Mouse (Mus musculus) midbrain, embryonic 13.5 days (tissue): ENCODE results near the gene Pawr. TPM values are rescaled to one million over a fixed set of nuclear protein-coding genes. Genes with fewer than 3 reads are reported as not detected.
A peak's percentile ranks its signal among the peaks of the same experiment; 100 is the strongest.

ENCODE experiments used
- ATAC-seq: fragments of 200-750 bp; cut with Nextera tagmentation; 2 replicates; pipeline ENCODE4 v1.8.0; 2017; ENCODE audit warnings: mild to moderate bottlenecking, moderate TSS enrichment, moderate library complexity
- H3K27ac ChIP-seq: fragments of 300-500 bp; sonication (generic); 2 replicates; pipeline ENCODE4 v1.5.1; 2015; ENCODE audit warnings: inconsistent platforms, mild to moderate bottlenecking, moderate library complexity
- H3K27me3 ChIP-seq: fragments of 300-500 bp; sonication (generic); 2 replicates; pipeline ENCODE4 v1.6.1; 2015; ENCODE audit warnings: mild to moderate bottlenecking, inconsistent platforms
- H3K36me3 ChIP-seq: fragments of 300-500 bp; sonication (generic); 2 replicates; pipeline ENCODE4 v1.6.1; 2015; ENCODE audit warnings: mild to moderate bottlenecking, inconsistent platforms
- H3K4me1 ChIP-seq: fragments of 300-500 bp; sonication (generic); replicated peaks from 2 replicates; pipeline ENCODE4 v1.6.1; 2015; ENCODE audit warnings: inconsistent platforms
- H3K4me2 ChIP-seq: fragments of 300-500 bp; sonication (generic); replicated peaks from 2 replicates; pipeline ENCODE4 v1.6.1; 2015; ENCODE audit warnings: moderate library complexity, mild to moderate bottlenecking, inconsistent platforms
- H3K4me3 ChIP-seq: fragments of 300-500 bp; sonication (generic); replicated peaks from 2 replicates; pipeline ENCODE4 v1.5.1; 2015; ENCODE audit warnings: mild to moderate bottlenecking, inconsistent platforms
- H3K9ac ChIP-seq: fragments of 300-500 bp; sonication (generic); replicated peaks from 2 replicates; pipeline ENCODE4 v1.6.1; 2015; ENCODE audit warnings: mild to moderate bottlenecking, inconsistent platforms
- H3K9me3 ChIP-seq: fragments of 300-500 bp; sonication (generic); 2 replicates; pipeline ENCODE4 v1.6.1; 2016; ENCODE audit warnings: mild to moderate bottlenecking, inconsistent platforms
- WGBS: fragments of 180-500 bp; shearing (Covaris S2); methylation state at CpG from one replicate; pipeline ENCODE4 v1.1.7; 2015; 5-methylcytosine and 5-hydroxymethylcytosine counted together
- polyA plus RNA-seq: library from polyadenylated mRNA; unstranded; fragments of >200 nt; fragmentation: Nextera tagmentation; extraction: Ambion mirVana; gene quantifications from 2 replicates; pipeline ENCODE4 v1.2.1, GENCODE M21; 2015

Pawr gene
- polyA plus RNA-seq, 1 experiment from 2014 or later, result 4.0 TPM

DNA sequence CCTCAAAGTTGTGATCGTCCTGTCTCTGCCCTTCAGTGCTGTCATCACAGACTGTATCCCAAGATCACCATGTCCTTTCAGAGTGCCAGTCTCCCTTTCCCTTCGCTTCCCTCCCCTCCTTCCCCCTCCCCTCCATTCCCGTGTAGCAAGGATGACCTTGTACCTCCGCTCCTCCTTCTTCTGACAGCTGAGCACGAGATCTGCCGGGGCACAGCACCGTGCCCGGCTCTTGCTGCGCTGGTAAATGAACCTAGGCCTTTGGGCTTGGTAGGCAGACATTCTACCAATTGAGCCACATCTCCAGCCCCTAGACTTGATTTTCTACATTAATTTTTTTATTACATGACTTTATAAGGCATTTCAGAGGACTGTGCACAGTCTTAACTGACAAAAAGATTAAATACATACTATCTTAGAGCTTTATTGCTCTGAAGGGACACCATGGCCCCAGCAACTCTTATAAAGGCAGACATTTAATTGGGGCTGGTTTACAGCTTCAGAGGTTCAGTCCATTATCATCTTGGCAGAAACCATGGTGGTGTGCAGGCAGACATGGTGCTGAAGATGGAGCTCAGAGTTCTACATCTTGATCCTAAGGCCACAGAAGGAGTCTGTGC lies 52.3 kb downstream of the Pawr start:
- no peak overlapping the region for H3K27ac ChIP-seq
- no peaks in the 10 kb centered on the region for H3K36me3 ChIP-seq
- H3K9me3 ChIP-seq, result no peaks in the 10 kb centered on the region
- no peaks in the 10 kb centered on the region for H3K27me3 ChIP-seq
- H3K4me1 ChIP-seq, result peaks cover 11% of the 10 kb centered on the region
- H3K4me2 ChIP-seq, result no peak overlapping the region
- no peak overlapping the region for H3K4me3 ChIP-seq
- ATAC-seq, result no peak
- no peak overlapping the region for H3K9ac ChIP-seq
- WGBS, result 86% methylated on average over 9 of the region's 9 CpGs

DNA sequence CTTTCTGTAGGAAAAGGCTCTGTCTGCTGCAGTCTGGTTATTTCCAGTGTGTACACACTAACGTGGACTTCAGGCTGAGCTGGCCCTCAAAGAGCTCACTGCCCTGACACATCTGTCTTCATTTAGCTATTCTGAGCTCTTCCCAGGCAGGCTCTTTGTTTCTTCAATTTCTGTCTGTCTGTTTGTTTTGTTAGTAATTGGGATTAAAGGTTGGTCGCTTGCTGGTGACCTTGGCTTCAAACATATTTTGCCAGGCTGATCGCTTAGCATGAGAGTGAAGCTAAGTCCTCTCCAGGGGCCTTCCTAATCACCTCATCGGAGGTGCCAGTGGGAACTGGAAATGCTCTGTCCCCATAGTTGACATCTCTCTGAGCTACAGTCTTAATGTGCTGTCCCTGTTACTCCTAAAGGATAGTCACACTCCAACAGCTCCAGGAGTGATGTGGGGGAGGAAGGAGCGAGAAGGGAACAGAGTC lies 53.6 kb downstream of the Pawr start:
- ATAC-seq, result no peak; the same call in 1 of the 2 replicates
- Histone ChIP-seq H3K27me3 (no peaks in the 10 kb centered on the region), H3K36me3 (no peaks in the 10 kb centered on the region), H3K4me1 (peaks cover 19% of the 10 kb centered on the region), H3K9me3 (no peaks in the 10 kb centered on the region), H3K4me2 (no peak overlapping the region), H3K9ac (no peak overlapping the region), H3K4me3 (no peak overlapping the region), H3K27ac (0 out of 2 replicates have a peak overlapping the region, but pooled peaks have one; percentile 8)
- WGBS, result 44% methylated on average over 5 of the region's 5 CpGs

DNA sequence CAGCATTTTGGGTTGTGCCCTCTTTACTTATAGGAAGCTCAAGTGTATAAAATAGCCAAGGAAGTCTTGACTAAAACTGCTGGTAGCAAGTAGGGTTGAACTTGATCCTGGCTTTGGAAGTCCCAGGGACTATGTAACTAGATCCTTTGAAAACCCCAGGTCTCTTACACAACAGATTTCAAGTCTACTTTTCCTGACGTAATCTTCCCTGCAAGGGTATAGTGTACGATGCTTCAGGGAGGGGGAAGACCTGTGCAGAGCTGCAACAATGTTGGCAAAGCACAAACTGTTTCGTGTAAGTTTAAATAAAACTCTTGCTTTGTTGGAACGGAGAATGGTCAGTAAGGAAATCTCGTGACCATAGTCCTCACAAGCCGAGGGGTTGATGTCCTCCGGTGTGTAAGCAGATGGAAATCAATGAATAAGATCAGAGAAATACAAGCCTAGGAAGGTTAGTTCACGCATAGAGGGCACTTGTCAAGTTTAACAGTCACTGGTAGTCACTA lies 56.5 kb downstream of the Pawr start:
- no peak overlapping the region for H3K27ac ChIP-seq
- ATAC-seq, result no peak

DNA sequence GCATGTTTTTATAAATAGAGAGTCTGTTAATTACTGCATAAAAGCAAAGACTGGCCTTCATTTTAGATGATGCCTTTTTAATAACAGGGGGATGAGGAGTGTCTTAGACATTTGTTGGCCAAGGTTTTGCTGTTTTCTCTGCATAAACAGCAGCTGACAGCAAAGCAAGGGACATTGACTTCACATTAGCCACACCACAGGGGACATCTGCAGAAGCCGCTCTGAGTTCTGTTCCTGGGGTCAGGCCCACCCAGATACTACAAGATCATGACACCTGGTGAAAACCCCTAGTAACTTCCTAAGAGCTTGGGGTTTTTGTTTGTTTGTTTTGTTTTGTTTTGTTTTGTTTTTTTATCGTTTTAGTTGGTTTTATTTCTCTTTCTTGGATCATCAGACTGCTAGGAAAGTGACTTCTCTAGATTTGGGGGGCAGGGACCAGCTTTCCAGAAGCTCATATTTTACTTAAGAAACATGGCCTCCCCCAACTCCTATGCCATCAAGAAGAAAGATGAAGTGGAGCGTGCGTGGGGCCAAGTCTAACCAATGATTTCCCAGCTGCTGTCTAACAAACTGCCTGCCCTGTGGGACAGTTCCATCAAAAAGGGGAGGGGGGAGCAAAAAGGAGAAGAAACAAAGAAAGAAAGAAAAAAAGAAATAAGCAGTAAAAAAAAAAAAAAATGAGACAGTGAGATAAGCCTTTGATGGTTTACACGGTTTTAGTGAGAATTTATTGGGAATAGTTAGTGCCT lies 57.4 kb downstream of the Pawr start:
- Histone ChIP-seq H3K9me3 (no peaks in the 10 kb centered on the region), H3K36me3 (no peaks in the 10 kb centered on the region), H3K4me1 (peaks cover 19% of the 10 kb centered on the region), H3K9ac (no peak overlapping the region), H3K27me3 (no peaks in the 10 kb centered on the region), H3K4me2 (no peak overlapping the region), H3K27ac (no peak overlapping the region), H3K4me3 (no peak overlapping the region)
- ATAC-seq, result no peak
- 36% methylated on average over 5 of the region's 5 CpGs for WGBS

More for the DNA sequence above, 56.5 kb downstream of the Pawr start:
- WGBS, result 75% methylated on average over 8 of the region's 8 CpGs
- H3K4me3 ChIP-seq, result no peak overlapping the region
- H3K4me2 ChIP-seq, result no peak overlapping the region
- H3K27me3 ChIP-seq, result no peaks in the 10 kb centered on the region
- H3K9me3 ChIP-seq, result no peaks in the 10 kb centered on the region
- peaks cover 19% of the 10 kb centered on the region for H3K4me1 ChIP-seq
- H3K9ac ChIP-seq, result no peak overlapping the region
- H3K36me3 ChIP-seq, result no peaks in the 10 kb centered on the region

DNA sequence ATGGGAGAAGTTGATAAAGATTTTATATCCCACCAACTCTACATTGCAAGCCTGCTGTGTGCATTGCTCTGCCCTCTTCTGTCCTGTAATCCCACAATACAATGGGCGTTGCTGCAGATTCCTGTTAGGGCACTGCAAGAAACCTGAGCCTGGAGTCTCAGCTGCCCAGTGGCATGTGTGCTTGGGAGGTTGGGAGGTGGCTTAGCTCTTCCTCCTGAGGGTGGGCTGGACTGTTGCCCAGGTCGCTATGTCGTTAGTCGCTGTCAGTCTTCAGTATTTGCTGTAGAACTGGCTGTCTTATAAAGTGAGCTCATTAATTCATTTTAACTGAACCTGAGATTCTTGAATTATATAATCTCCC lies 58.0 kb downstream of the Pawr start:
- Histone ChIP-seq H3K9me3 (no peaks in the 10 kb centered on the region), H3K27me3 (no peaks in the 10 kb centered on the region), H3K4me3 (no peak overlapping the region), H3K4me1 (peaks cover 19% of the 10 kb centered on the region), H3K36me3 (no peaks in the 10 kb centered on the region), H3K27ac (no peak overlapping the region), H3K4me2 (no peak overlapping the region), H3K9ac (no peak overlapping the region)
- 15% methylated on average over 4 of the region's 4 CpGs for WGBS
- peak; percentile 63; the same call in 1 of the 2 replicates for ATAC-seq

DNA sequence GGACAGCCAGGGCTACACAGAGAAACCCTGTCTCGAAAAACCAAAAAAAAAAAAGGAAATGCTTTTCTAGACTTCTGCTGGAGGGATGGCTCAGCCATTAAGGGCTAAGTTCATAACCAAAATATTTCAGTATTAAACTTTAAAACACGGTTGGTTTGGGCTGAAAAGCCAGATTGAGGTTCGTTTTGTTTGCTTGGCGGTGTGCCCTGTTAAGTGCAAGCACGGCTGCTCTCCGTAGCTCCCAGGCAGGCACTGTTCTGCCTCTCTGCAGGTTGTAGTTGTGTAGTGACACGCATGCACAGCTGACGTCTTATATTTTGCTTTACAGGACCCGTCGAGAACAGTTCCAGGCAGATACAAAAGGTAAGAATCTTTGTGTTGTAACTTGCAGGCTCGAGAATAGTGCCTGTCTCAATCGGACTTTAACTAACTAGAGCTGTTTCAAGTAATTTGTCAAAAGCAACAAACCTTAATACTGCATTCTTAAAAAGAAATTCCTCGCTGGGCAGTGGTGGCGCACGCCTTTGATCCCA lies 59.5 kb downstream of the Pawr start:
- Histone ChIP-seq H3K4me1 (peaks cover 14% of the 10 kb centered on the region), H3K27me3 (no peaks in the 10 kb centered on the region), H3K4me3 (no peak overlapping the region), H3K9me3 (no peaks in the 10 kb centered on the region), H3K27ac (no peak overlapping the region), H3K4me2 (no peak overlapping the region), H3K36me3 (no peaks in the 10 kb centered on the region), H3K9ac (no peak overlapping the region)
- no peak for ATAC-seq
- WGBS, result 92% methylated on average over 15 of the region's 15 CpGs

DNA sequence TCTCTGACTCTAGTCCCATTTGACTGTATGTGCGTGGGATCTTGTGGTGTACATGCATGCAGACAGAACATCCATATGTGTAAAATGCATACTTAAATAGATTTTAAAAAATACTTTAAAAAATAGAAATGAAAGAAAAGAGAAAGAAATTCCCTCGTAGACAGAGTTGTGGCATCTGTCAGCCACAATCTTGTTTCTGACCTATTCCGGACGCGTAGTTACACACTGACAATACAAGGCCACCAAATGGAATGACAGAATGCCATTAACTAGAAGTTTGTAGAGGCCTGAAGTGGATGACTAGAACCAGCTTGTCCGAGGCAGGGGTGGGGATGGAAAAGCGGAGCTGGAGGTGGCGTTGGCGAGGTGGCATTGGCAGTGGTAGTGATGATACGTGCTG lies 60.2 kb downstream of the Pawr start:
- no peak overlapping the region for H3K4me2 ChIP-seq
- H3K9me3 ChIP-seq, result no peaks in the 10 kb centered on the region
- no peak for ATAC-seq
- H3K4me1 ChIP-seq, result peaks cover 14% of the 10 kb centered on the region
- H3K27ac ChIP-seq, result no peak overlapping the region
- no peak overlapping the region for H3K9ac ChIP-seq
- H3K4me3 ChIP-seq, result no peak overlapping the region
- WGBS, result 96% methylated on average over 10 of the region's 10 CpGs
- no peaks in the 10 kb centered on the region for H3K36me3 ChIP-seq
- H3K27me3 ChIP-seq, result no peaks in the 10 kb centered on the region

DNA sequence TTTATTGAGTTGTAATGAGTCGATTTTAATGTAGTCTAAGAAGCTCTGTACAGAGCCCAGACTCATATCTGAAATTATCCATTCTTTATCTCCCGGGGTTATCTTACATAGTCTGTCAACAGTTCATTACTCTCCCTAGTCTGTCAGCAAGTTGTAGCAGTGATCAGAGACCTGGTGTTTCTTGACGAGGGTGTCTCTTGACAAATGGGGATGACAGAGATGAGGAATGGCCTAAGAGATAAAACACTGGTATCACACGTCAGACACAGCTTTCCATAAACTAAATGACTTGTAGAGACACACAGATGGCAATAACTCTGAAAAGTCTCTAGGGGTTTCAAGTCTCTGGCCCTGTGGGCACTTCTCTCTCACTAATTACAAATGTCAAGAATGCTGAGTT lies 62.4 kb downstream of the Pawr start:
- Histone ChIP-seq H3K4me3 (no peak overlapping the region), H3K4me1 (peaks cover 8% of the 10 kb centered on the region), H3K4me2 (no peak overlapping the region), H3K9me3 (no peaks in the 10 kb centered on the region), H3K36me3 (no peaks in the 10 kb centered on the region), H3K27me3 (no peaks in the 10 kb centered on the region), H3K9ac (no peak overlapping the region), H3K27ac (no peak overlapping the region)
- ATAC-seq, result no peak
- 84% methylated on average over 4 of the region's 4 CpGs for WGBS

DNA sequence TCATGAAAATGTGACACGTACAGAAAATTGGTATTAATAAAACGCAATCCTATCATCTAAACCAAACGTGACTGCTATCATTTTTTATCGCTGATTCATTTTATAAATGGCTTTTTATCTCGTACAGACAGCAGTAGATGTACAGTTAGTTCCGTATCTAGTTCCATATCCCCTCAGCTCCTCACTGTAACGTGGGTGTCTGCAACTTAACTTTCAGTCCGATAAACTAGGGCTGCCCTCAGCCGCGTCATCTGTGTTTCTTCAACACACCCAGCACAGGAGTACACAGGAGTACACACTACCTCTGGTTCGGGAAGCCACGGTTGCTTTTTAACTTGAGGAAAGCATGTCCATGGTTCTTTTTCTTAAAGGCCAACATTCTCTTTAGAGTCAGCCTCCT lies 63.3 kb downstream of the Pawr start:
- H3K9me3 ChIP-seq, result no peaks in the 10 kb centered on the region
- no peaks in the 10 kb centered on the region for H3K4me1 ChIP-seq
- no peaks in the 10 kb centered on the region for H3K36me3 ChIP-seq
- no peak for ATAC-seq
- no peaks in the 10 kb centered on the region for H3K27me3 ChIP-seq
- no peak overlapping the region for H3K9ac ChIP-seq
- no peak overlapping the region for H3K27ac ChIP-seq
- 95% methylated on average over 12 of the region's 12 CpGs for WGBS
- no peak overlapping the region for H3K4me2 ChIP-seq
- H3K4me3 ChIP-seq, result no peak overlapping the region

DNA sequence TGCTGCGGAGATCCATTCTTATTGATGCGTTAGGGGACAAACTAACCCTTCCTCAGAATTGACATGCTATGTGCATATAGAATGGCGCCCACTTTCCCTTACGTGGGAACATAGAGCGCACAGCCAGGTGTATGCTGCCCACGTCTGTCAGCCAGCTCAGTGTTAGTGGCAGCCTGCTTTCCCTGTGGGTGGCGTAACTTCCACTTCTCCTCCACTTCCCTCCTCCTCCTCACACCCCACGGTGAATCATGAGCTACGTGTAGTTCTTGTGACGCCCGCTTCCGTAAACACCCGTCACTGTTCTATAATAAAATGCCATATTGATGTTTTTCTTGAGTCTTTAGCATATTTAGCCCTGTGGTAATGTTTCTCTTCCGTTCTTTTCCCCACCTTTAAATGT lies 63.7 kb downstream of the Pawr start:
- Histone ChIP-seq H3K9ac (no peak overlapping the region), H3K4me3 (no peak overlapping the region), H3K4me2 (no peak overlapping the region), H3K9me3 (no peaks in the 10 kb centered on the region), H3K27ac (no peak overlapping the region), H3K27me3 (no peaks in the 10 kb centered on the region), H3K36me3 (no peaks in the 10 kb centered on the region), H3K4me1 (no peaks in the 10 kb centered on the region)
- 94% methylated on average over 14 of the region's 14 CpGs for WGBS
- ATAC-seq, result no peak

DNA sequence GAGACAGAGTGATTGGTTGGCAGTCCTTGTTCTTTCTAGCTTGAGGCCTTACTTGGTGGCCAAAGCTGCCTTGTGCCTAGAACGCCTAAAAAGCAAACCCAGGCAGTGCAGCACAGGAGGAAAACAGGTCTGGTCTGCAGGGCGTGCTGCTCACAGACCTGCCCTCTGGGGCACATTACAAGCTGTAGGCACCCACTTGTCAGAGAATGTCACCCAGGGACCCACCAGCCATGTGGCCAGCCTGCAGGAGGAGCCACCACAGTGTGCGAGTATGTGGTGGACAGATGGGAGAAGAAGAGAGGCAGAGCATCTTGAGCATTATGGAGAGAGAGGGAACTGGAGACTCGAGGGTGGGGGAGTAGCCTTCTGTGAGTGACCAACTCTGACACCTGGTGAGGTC lies 70.8 kb downstream of the Pawr start:
- Histone ChIP-seq H3K36me3 (no peaks in the 10 kb centered on the region), H3K27me3 (no peaks in the 10 kb centered on the region), H3K4me2 (no peak overlapping the region), H3K4me1 (no peaks in the 10 kb centered on the region), H3K9me3 (no peaks in the 10 kb centered on the region), H3K9ac (no peak overlapping the region), H3K27ac (no peak overlapping the region), H3K4me3 (no peak overlapping the region)
- no peak for ATAC-seq
- WGBS, result 90% methylated on average over 4 of the region's 4 CpGs

DNA sequence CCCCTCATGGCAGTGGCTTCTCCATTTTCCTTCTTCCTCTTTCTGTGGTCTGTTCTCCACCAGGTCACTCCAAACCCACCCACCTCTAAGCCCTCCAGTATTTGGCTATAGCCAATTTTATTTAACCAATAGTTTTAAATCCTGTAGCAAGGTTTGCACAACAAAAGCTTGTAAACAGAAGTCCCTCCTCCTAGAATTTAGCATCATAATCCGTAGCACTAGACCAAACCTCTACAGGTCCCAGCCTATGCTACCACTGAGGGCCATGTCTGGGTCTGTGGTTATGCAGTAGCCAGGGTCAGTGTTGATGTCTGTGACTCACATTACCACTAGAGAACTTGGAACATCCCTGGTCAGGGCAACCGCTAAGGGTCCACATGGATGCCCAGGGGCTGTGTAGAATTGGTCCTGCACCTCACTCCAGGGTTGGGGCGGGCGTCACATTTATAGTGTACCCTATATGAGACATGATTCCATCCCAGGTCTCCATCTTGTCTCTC lies 71.5 kb downstream of the Pawr start:
- Histone ChIP-seq H3K9me3 (no peaks in the 10 kb centered on the region), H3K4me3 (no peak overlapping the region), H3K4me1 (no peaks in the 10 kb centered on the region), H3K27me3 (no peaks in the 10 kb centered on the region), H3K9ac (no peak overlapping the region), H3K27ac (no peak overlapping the region), H3K36me3 (no peaks in the 10 kb centered on the region), H3K4me2 (no peak overlapping the region)
- WGBS, result 96% methylated on average over 4 of the region's 4 CpGs
- ATAC-seq, result no peak
